Mouse (Mus musculus) testis, adult 10 weeks (tissue): ENCODE data around the gene Vmn2r59. TPM values are rescaled to one million over a fixed set of nuclear protein-coding genes. Genes with fewer than 3 reads are reported as not detected.

Experiments
- polyA plus RNA-seq: library from polyadenylated mRNA; stranded (reverse); fragments of 350-450 nt; fragmentation: Illumina TruSeq; extraction: RNeasy Lipid Tissue Mini Kit (QIAGEN cat#74804); gene quantifications from one replicate; pipeline ENCODE4 v1.2.3, GENCODE M21; 2014; ENCODE audit warnings: low read depth, low replicate concordance

The Vmn2r59 gene
- not detected for polyA plus RNA-seq

GRCm38 (mm10) chr7:42058923-42059322, at the start of gene Vmn2r59:
Vmn2r59 (minus strand) TSS chr7:42059023.

GRCm38 (mm10) chr7:42107470-42107869, 48.6 kb upstream of the Vmn2r59 start, which contains the start of gene Vmn2r60:
Vmn2r60 (plus strand) TSS chr7:42107770.

Other genes starting within 250 kb of the Vmn2r59 start
- gene Vmn2r58, start 186.3 kb downstream of the Vmn2r59 start, polyA plus RNA-seq, result 0.27 TPM
- gene Vmn2r60, start 48.7 kb upstream of the Vmn2r59 start, polyA plus RNA-seq, result not detected
- gene Vmn2r61, start 201.0 kb upstream of the Vmn2r59 start, polyA plus RNA-seq, result not detected